Mouse (Mus musculus) lung, postnatal 0 days (tissue): ENCODE results near the gene Ropn1l. TPM values are rescaled to one million over a fixed set of nuclear protein-coding genes. Genes with fewer than 3 reads are reported as not detected.

Experiments used
- ATAC-seq: fragments of 200-750 bp; cut with Nextera tagmentation; 2 replicates; pipeline ENCODE4 v1.8.0; 2017; ENCODE audit warnings: moderate library complexity
- DNase-seq: peaks from one replicate; pipeline ENCODE4 v3.0.0-alpha.2; 2016; ENCODE audit warnings: low spot score
- H3K27ac ChIP-seq: fragments of 300-500 bp; sonication (generic); 2 replicates; pipeline ENCODE4 v1.5.1; 2014; ENCODE audit warnings: antibody characterized with exemption, mild to moderate bottlenecking, low read length, mixed read lengths
- H3K27me3 ChIP-seq: fragments of 300-500 bp; sonication (generic); replicated peaks from 2 replicates; pipeline ENCODE4 v1.6.1; 2014; ENCODE audit warnings: low read length, mixed read lengths; ENCODE audit not compliant: insufficient read depth
- H3K36me3 ChIP-seq: fragments of 300-500 bp; sonication (generic); 2 replicates; pipeline ENCODE4 v1.6.1; 2014; ENCODE audit warnings: low read length, mixed read lengths; ENCODE audit not compliant: insufficient read depth
- H3K4me1 ChIP-seq: fragments of 300-500 bp; sonication (generic); 2 replicates; pipeline ENCODE4 v1.6.1; 2014; ENCODE audit warnings: antibody characterized with exemption, low read depth, low read length, mixed read lengths; ENCODE audit not compliant: insufficient read depth
- H3K4me2 ChIP-seq: fragments of 300-500 bp; sonication (generic); replicated peaks from 2 replicates; pipeline ENCODE4 v1.6.1; 2014; ENCODE audit warnings: low read depth, mild to moderate bottlenecking, low read length, moderate library complexity, mixed read lengths
- H3K4me3 ChIP-seq: fragments of 300-500 bp; sonication (generic); 2 replicates; pipeline ENCODE4 v1.5.1; 2014; ENCODE audit warnings: low read depth, low read length
- H3K9ac ChIP-seq: fragments of 300-500 bp; sonication (generic); replicated peaks from 2 replicates; pipeline ENCODE4 v1.6.1; 2014; ENCODE audit warnings: low read depth, mild to moderate bottlenecking
- H3K9me3 ChIP-seq: fragments of 300-500 bp; sonication (generic); 2 replicates; pipeline ENCODE4 v1.6.1; 2016; ENCODE audit warnings: low read length, mixed read lengths
- CTCF ChIP-seq: IDR thresholded peaks from 2 replicates; pipeline ENCODE4 v1.5.1; 2016; ENCODE audit warnings: antibody characterized with exemption, mild to moderate bottlenecking
- EP300 ChIP-seq: IDR thresholded peaks from 2 replicates; pipeline ENCODE4 v1.6.1; 2016; ENCODE audit warnings: antibody characterized with exemption, mild to moderate bottlenecking, control low read depth
- WGBS: fragments of 180-500 bp; shearing (Covaris S2); extraction: QIAGEN DNeasy Blood & Tissue Kit; methylation state at CpG from one replicate; pipeline ENCODE4 v1.1.7; 2014; 5-methylcytosine and 5-hydroxymethylcytosine counted together
- polyA plus RNA-seq: library from polyadenylated mRNA; unstranded; fragments of >200 nt; fragmentation: Nextera tagmentation; extraction: Ambion mirVana; gene quantifications from 2 replicates; pipeline ENCODE4 v1.2.1, GENCODE M21; 2015

The Ropn1l gene
- polyA plus RNA-seq, 1 experiment from 2014 or later, result 7.4 TPM

GRCm38 (mm10) chr15:31466295-31466694 is 12.8 kb upstream of the Ropn1l start:
- Histone ChIP-seq H3K36me3 (peaks cover 27% of the 10 kb centered on the region), H3K9ac (no peak overlapping the region), H3K27ac (no peak overlapping the region), H3K4me1 (no peaks in the 10 kb centered on the region), H3K27me3 (no peaks in the 10 kb centered on the region), H3K9me3 (no peaks in the 10 kb centered on the region), H3K4me3 (no peak overlapping the region), H3K4me2 (no peak overlapping the region)
- DNase-seq, result no peak
- 88% methylated on average over 5 of the region's 5 CpGs for WGBS
- no peak for TF ChIP-seq EP300
- TF ChIP-seq CTCF, result no peak
- ATAC-seq, result no peak

GRCm38 (mm10) chr15:31465806-31466205 is 12.3 kb upstream of the Ropn1l start:
- 87% methylated on average over 2 of the region's 2 CpGs for WGBS
- no peaks in the 10 kb centered on the region for H3K27me3 ChIP-seq
- TF ChIP-seq EP300 (no peak), CTCF (no peak)
- H3K4me2 ChIP-seq, result no peak overlapping the region
- H3K9me3 ChIP-seq, result no peaks in the 10 kb centered on the region
- H3K9ac ChIP-seq, result no peak overlapping the region
- H3K27ac ChIP-seq, result no peak overlapping the region
- H3K36me3 ChIP-seq, result peaks cover 31% of the 10 kb centered on the region
- DNase-seq (peak; percentile 31), ATAC-seq (no peak; the same call in 1 of the 2 replicates)
- H3K4me3 ChIP-seq, result no peak overlapping the region
- H3K4me1 ChIP-seq, result no peaks in the 10 kb centered on the region

GRCm38 (mm10) chr15:31460571-31460970 is 7.0 kb upstream of the Ropn1l start:
- H3K27ac ChIP-seq, result no peak overlapping the region
- WGBS, result 79% methylated on average over 2 of the region's 2 CpGs
- peaks cover 40% of the 10 kb centered on the region for H3K36me3 ChIP-seq
- H3K4me2 ChIP-seq, result no peak overlapping the region
- no peak overlapping the region for H3K9ac ChIP-seq
- no peak overlapping the region for H3K4me3 ChIP-seq
- DNase-seq (no peak), ATAC-seq (no peak)
- H3K27me3 ChIP-seq, result no peaks in the 10 kb centered on the region
- H3K4me1 ChIP-seq, result no peaks in the 10 kb centered on the region
- no peaks in the 10 kb centered on the region for H3K9me3 ChIP-seq
- TF ChIP-seq EP300 (no peak), CTCF (no peak)

GRCm38 (mm10) chr15:31458081-31458480 is 4.5 kb upstream of the Ropn1l start:
- Histone ChIP-seq H3K9ac (no peak overlapping the region), H3K9me3 (no peaks in the 10 kb centered on the region), H3K4me1 (no peaks in the 10 kb centered on the region), H3K4me3 (no peak overlapping the region), H3K27me3 (no peaks in the 10 kb centered on the region), H3K27ac (no peak overlapping the region), H3K4me2 (no peak overlapping the region), H3K36me3 (peaks cover 32% of the 10 kb centered on the region)
- 68% methylated on average over 7 of the region's 7 CpGs for WGBS
- no peak for ATAC-seq
- TF ChIP-seq CTCF (no peak), EP300 (no peak)
- DNase-seq, result no peak

- peaks cover 30% of the 10 kb centered on the region for H3K36me3 ChIP-seq
Measured at GRCm38 (mm10) chr15:31456381-31456780, 2.8 kb upstream of the Ropn1l start.

GRCm38 (mm10) chr15:31454861-31455295 is 1.3 kb upstream of the Ropn1l start:
- ATAC-seq (no peak), DNase-seq (no peak)
- peaks cover 16% of the 10 kb centered on the region for H3K36me3 ChIP-seq
- H3K9ac ChIP-seq, result no peak overlapping the region
- 66% methylated on average over 7 of the region's 7 CpGs for WGBS
- H3K9me3 ChIP-seq, result no peaks in the 10 kb centered on the region
- no peak overlapping the region for H3K4me3 ChIP-seq
- H3K4me2 ChIP-seq, result no peak overlapping the region
- H3K27ac ChIP-seq, result peak overlapping the region; percentile 2; the same call in 1 of the 2 replicates
- H3K4me1 ChIP-seq, result no peaks in the 10 kb centered on the region
- H3K27me3 ChIP-seq, result no peaks in the 10 kb centered on the region
- TF ChIP-seq CTCF (no peak), EP300 (no peak)

More at GRCm38 (mm10) chr15:31456381-31456780, 2.8 kb upstream of the Ropn1l start:
- no peak overlapping the region for H3K27ac ChIP-seq
- no peaks in the 10 kb centered on the region for H3K9me3 ChIP-seq
- WGBS, result 63% methylated on average over 5 of the region's 5 CpGs
- H3K9ac ChIP-seq, result no peak overlapping the region
- DNase-seq (peak; percentile 53), ATAC-seq (no peak)
- no peak overlapping the region for H3K4me2 ChIP-seq
- no peak for TF ChIP-seq EP300
- no peak for TF ChIP-seq CTCF
- H3K27me3 ChIP-seq, result no peaks in the 10 kb centered on the region
- no peaks in the 10 kb centered on the region for H3K4me1 ChIP-seq
- H3K4me3 ChIP-seq, result no peak overlapping the region
